ENCODE assay signal across 6 mouse cellular contexts in the genomic region with DNA sequence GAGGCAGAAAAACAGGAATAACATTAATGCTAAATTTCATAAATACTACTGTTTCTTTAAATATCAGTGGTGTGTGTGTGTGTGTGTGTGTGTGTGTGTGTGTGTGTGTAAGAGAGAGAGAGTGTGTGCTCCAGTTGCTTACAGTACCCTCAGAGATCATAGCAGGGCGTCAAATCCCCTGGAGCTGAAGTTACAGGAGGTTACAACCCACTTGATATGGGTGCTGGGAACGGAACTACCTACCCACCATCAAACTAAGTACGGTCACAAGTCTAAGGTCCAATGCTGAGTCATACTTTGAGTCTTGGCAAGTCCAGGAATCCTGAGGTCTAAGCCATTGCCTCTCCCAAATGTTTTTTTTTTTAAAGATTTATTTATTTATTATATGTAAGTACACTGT. TPM values are rescaled to one million over a fixed set of nuclear protein-coding genes. Genes with fewer than 3 reads are reported as not detected.
"Had no signal": no experiment of that assay in that cellular context is flagged by ENCODE, and none has a peak within 500 bp of the region (broad histone marks: within the 10 kb centered on the region; RNA-seq: fewer than 3 reads in every experiment).

No protein-coding gene starts in this region.

RNA-seq across cellular contexts. Expression of gene Apol9b, which starts 1.1 kb away (rescaled TPM):
- polyA plus RNA-seq: stomach, embryonic 14.5 days; testis, adult 2 months had no signal

RNA-seq across cellular contexts. Expression of gene Apol8, which starts 29.1 kb away (rescaled TPM):
- polyA plus RNA-seq: neural tube, embryonic 13.5 days; thymus, postnatal 0 days had no signal

RNA-seq across cellular contexts. Expression of gene Apol7e, which starts 29.1 kb away (rescaled TPM):
- polyA plus RNA-seq: neural tube, embryonic 14.5 days; neural tube, embryonic 15.5 days; testis, adult 2 months had no signal
